Mouse (Mus musculus) kidney, postnatal 14 days (tissue): ENCODE results near the gene Trio.

ENCODE experiments used
- DNase-seq: peaks from one replicate; pipeline ENCODE4 v3.0.0; 2022; ENCODE audit warnings: mixed read lengths

Gene Trio

DNA sequence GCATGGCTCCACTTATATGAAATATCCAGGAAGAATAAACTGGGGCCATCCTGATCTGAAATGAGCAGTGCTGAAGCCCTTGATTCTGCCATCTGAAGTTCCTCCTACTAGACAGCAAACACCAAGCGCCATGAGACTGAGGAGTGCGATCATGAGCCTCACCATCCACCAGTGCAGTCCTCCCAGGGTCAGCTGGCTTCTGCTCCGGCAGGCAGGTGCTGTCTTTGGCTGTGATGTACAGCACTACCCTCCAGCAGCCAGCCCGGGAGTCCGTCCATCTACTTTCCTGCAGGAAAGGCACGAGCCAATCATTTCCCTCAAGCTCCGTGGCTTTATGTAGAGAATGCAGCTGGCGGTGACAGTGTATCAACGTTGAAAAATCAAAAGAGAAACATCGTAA, 10.0 kb upstream of the Trio start:
- DNase-seq = no peak

DNA sequence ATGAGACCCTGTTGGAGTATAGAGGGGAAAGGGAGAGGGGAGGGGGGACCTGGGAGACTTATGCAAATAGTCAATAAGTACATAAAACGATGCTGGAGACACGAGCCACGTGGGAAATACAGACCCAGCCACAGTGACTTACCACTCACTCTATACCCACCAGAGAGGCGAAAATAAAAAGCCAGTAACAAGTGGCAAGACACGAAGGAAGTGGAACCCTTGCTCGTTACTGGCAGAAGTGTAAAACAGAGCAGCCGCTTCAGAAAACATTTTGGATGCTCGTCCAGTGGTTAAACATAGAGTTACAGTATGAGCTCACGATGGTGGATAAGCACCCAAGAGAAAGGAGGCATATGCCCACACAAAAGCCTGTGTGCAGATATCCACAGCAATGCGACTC, 9.0 kb upstream of the Trio start:
- DNase-seq = no peak

DNA sequence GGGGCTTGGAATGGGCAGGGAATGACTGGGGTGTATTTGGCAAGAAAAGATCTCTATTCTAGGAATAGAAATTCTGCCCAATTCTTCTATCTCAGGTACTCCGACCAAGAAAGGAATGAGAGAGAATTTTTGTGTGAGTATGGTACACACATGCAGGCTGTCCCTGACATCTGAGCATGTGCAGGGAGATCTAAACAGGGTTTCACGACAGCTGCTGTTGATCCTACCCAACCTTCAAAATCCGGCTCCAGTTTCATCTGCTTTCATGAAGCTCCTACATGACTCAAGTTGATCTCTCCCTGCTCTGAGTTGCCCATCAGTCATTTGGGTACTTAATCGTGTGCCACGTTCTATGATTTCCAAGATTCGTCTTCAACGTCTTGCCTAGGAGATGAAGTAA, 3.7 kb upstream of the Trio start:
- no peak for DNase-seq

DNA sequence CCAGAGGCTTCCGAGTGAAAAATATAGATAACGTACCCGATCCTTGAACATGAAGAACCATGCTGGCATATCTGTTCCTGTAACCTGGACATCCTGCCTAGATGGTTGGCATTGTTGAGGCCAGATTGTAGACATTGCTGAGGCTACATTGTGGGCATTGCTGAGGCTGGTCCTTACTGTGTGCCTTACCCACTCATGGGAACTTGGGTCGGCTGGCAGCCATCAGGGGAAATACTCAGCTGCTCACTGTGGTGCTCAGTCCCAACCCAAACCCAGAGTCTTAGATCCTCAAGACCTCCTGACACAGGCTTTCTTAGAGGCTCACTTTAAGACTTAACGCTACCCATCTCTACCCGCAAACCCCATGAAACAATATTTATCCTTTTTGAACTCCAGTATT, 2.9 kb upstream of the Trio start:
- no peak for DNase-seq

DNA sequence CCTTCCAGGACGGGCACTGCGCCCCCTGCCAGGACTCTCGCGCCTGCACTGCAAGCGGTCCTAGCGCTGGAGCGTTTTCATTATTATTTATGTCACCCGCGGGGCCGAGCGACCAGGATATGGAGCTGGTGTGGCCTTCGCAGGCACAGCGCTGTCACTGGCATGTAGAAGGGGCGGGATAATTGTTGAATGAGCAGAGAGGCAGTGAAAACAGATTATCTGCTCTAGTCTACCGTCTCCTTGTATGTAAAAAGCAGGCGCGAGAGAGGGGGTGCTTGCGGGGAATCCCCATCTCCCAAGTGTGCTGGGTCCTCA, 476 bp upstream of the Trio start:
- no peak for DNase-seq

DNA sequence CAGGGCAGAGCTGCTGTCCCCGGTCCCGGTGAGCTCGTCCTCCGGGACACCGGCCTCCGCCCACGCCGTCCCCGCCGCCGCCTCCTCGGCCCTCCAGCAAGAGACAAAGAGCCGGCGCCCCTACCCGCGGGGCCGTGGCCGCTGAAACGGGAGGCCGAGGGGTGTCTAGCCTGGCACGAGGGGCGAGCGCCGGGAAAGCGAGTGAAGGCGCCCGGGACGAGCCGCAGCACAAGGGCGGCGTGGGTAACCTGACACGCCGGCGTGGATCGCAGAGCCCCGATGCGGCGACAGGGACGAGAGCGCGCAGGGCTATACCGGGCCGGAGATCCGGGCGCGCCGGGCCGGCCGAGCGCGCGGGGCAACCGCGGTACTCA, 696 bp downstream of the Trio start:
- peak; percentile 66 for DNase-seq

DNA sequence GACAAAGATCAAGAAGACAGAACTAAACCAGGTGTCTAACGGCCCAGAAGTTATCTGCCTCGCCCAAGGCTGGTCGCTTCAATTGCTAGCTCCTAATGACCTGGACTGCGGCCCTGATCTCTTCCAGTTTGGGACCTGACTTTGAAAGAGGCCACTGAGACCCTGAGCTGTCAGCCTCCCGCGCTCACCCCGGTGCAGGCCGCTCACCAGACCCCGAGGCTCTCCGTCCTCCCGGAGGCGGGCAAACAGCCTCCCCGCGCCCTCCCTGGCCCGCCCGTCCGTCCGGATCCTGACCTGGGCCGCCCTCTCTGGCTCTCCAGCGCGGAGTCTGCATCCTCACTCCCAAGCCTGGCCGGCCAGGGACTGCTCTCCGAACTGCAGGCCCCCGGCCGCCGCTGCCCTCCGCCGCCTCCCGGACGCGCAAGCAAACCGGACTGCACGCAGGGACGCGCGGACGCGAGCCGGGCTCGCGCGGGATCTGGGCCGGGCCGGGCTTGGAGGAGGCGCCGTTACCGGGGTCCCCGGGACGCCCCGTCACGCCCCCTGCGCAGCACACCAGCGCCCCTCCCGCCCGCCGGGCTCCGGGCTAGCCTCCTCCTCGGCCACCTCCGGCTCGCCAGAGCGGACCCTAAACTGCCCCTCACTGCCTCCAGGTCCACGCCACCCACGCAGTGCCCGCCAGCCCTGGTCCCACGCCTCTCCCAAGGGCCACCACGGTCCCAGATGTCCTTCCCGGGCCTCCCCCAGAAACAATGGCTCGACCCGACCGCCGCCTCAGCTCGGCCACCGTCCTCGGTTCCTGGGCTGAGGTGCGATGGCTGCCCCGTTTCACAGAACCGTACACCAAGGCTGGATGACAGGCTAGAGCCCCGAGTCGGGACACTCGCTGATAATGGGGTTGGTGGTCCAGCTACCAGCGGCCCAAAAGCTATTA, 1.4 kb downstream of the Trio start:
- DNase-seq = peak; percentile 88

DNA sequence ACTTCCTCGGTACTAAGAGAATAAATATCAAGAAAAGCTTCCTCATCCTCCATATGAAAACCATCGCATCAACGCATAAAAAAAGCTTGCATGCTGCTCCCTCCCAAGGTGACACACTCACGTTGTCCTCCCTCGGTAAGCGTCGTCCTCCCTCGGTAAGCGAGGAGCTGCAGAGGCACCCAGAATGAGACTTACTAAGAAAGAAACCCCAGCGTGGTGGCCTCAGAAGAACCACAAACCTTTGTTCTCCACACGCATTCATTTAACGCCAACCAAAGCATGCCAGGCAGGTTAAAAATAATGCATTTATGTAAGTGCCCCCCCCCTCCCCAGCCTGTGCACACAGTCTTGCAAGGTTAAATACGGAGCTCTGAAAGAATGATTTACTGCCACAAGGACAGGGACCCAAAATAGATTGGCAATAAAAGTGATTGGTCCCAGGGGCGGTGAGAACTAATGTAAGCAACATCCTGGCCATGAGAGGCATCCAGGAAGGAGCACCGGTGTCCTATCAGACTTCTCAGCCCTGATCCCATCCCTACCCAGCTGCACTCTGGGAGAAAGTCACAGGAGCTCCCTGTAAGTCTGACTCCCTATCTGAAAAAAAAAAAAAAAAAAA, 3.9 kb downstream of the Trio start:
- peak; percentile 33 for DNase-seq

DNA sequence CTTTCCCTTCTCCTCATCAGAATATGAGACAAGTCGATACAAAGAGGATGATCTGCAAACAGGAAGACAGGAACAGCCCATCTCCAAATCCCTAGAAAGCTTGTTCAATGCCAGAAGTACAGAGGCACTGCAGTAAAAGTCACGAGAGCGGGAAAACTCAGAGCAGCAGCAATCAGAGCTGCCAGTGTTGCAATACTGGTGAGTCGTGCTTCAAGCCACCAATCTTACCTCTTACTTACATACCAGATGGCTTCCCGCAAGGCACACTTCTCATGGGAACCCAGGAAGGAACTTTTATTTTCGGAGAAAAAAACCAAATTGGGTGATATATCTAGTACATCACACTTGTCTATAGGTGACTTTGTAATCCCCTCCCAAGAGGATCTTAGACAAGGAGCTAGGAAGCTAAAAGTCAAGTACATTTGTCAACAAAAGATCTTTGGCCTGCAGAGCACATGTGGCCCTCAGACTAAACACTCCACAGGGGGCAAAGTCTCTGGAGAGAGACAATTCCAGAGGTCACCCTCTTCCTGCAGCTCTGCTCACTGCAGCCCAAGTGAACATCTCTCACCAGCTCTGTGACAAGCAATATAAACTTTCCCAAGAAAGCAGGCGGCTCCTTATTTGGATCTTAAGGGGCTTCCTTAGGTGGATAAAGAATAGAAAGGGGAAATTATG, 6.1 kb downstream of the Trio start:
- peak; percentile 54 for DNase-seq

DNA sequence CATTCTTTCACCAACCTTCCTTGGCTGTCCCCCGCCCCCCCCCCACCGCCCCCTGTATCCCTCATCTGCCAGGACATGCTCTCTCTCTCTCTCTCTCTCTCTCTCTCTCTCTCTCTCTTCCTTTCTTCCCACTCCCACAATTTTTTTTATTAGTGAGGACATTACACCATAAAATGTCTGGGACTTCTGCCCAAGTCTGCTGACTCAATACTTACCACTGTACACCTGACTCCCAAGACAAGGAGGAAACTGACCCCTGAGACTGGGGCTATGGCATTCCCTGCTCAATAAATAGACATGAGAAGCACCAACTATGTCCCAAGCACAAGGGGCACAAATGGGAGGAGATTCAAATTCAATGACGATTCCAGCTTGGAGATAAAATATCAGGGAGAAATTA, 18.1 kb downstream of the Trio start:
- DNase-seq = no peak

DNA sequence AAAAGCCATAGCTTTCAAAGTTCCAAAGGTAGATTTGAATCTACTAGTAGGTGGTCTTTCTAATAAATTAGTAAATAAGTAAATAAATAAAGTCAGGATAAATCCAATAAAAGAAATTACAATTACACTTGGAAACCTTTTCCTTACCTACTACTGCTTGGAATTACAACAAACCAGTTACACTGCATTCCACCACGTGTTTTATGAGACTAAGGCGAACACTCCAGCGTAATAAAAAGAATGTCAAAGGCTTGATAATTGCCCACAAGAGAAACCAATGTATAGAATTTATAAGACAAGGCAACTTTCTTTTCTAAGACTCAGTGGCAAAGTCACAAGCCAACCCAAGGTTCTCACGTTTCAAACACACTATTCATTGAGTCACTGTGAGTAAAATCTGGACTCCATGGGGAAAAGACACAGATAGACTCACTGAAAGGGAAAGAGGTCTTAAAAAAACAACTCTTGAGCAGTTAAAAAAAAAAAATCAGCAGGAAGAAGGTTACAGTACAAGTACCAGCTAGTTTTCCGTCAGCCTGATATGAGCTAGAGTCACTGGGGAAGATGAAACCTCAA, 21.4 kb downstream of the Trio start:
- no peak for DNase-seq

DNA sequence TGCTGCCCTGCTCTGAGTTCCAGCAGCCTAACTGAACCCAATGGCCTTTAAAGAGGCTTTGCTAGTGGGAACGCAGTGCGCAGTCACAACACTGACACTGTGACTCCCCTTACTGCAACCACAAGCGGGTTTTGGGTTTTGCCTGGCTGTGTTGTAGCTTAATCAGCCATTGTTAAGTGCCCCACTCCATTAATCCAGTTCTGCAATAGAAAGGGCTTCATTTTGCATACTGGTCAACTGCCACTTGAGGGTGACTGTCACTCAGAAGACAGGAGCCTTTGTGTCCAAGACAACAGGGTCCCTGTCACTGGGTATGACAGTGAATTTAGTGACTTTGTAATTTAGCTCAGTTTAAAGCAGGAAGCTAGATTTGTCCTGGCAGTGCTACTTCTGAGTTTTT, 23.1 kb downstream of the Trio start:
- no peak for DNase-seq

DNA sequence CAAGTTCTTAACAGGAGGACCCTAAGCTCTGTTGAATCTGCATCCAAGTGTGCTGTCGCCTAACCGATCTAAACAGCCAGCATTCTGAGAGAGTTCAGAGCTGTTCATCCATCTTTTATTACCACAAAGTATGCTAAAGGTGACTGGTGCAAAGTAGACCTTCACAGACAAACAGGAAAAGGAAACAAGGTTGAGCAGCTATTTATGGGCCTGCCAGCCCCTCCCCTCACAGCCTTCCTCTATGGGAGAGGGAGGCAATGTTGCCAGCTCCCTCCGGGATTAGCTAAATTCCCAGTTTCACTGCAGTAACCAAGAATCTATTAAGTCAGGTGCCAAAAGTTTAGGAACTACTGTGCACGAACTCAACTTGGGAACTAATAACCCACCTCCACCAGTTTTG, 24.3 kb downstream of the Trio start:
- DNase-seq = peak; percentile 57

DNA sequence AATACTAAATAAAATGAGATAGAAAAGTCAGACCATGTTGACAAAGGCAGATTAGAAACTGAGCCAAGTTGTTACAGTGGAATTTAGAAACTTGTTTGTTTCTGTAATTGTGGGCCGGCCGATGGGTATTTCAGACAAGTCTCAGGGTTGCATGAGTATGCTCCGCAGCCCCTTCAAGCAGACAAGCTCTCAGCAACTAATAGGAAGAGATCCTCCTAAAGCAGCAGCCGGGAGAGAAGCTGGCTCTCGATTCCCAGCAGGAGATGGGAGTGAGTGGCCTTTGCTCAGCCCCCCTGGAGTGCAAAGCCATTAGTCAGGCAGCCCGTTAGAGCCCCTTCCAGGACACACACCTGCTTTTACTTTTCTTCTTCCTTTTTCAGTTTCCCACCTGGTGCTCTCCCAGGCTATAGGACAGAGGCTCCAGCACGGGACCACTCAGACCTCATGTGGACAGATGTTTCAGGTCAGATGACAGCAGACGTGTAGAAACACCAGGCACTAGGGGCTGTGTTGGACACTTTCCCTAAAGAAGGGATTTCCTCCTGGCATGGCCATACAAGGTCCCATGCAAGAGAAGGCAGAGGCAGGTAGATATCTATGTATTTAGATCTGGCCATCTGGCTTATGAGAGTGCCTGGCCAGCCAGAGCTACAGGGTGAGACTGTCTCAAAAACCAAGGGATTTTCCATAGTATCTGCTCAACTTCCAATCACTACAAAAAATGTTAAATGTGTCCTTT, 26.9 kb downstream of the Trio start:
- DNase-seq = peak; percentile 37

DNA sequence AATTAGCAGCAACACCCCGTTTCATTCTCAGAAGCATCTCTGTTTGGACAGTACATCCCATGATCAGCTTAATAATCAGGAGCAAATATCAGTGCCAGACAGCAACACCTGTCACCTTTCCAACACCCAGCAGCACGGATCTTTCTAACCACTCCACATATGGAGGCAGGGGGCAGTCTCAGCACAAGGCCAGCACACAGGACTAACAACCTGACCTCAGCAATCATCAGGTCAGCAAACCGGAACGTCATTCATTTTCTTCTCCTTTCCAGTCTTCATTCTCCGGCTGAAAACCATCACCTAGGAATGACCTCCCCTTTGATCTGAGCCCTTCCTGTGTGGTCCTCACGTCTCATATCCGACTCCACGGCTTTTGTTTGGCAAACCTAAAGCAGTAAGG, 27.7 kb downstream of the Trio start:
- peak; percentile 27 for DNase-seq

DNA sequence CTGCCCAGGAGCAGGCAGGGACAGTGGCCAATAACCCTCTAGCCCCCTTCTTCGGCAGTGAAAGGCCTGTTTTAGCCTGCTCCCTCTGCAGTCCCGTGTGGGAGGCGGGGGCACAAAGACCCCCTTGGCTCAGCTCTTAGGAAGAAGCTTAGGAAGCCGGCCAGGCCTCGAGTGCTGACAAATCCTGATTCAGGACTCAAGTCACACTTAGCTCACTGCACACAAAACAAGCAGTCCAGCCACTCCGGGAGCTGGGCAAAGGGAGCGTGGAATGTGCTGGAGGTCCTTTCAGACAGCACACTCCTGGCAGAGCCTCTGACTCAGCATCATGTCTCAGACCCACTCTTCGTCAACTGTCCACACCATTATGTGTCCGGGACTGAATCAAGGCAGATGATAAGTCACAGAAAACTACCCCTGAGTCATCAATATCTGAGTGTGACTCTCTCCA, 28.2 kb downstream of the Trio start:
- peak; percentile 52 for DNase-seq

DNA sequence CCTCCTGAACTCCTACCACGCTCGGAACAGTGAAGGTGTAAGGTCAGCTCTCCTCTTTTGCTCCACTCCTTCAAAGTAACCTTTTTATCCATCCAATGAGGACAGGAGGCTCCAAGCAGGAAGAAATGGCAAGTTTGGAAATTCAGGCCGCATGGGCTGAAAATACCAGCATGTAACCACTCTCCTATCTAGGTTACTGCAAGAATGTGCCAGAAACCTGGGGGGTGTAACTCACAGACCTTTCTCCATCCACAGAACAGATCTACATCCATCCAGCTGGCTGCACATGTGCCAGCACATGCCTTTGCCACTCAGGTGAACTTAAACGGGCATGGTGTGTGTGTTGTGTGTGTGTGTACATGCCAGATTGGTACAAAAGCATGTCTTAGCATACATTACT, 28.9 kb downstream of the Trio start:
- DNase-seq = no peak

DNA sequence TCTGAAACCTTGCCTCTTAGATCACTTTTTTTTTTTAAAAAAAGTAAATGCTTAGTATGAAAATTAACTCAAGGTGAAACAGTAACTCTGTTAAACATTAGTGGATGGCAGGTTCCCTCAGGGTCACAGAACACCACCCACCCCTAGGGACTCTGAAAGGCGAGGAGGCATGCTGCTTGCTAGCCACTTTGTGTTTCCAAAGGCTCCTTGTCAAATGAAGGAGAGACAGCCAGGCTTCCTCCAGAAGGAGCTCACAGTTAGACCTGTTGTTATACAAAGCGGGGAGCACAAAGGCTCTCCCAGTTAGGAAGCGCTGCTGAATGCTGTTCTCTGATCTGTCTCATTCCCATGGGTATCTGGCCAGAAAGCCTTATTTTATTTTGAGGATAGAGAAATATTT, 30.2 kb downstream of the Trio start:
- peak; percentile 72 for DNase-seq

DNA sequence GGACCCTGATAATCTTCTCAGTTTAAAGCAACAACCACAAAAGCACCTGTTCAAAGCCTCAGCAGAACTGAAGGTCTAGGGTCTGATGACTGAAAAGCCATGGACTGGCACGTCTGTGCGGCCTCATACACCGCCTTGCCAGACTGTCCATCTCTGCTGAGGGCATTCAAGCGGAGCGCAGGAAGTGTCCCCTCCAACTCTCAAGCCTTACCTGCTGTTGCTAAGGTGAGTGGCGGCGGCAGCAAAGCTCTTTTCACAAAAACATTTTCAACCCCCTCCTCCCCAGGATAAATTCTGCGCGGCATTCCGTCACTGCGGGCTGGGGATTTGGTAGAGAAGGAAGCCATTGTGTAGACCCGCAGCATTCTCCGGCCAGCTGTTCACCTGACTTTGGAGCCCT, 30.8 kb downstream of the Trio start:
- DNase-seq = peak; percentile 44

DNA sequence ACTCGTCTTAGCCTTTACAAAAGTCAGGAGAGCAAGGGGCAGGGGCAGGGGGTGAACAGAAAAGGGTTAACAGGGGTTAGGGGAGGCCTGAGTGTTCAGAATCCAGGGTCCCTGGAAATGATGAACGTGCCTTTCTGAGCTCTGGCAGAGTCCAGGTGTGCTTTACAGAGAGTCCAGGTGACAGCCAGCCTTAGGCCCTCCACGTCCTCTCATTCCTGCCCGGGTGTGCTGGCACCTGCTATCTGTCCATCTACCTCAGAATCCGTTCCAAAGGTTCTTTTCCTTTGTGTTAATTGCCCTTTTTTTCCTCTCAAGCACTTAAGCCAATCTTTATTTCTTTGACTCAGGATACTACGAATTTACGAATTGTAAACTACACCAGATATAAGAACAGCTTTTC, 32.1 kb downstream of the Trio start:
- DNase-seq = no peak

DNA sequence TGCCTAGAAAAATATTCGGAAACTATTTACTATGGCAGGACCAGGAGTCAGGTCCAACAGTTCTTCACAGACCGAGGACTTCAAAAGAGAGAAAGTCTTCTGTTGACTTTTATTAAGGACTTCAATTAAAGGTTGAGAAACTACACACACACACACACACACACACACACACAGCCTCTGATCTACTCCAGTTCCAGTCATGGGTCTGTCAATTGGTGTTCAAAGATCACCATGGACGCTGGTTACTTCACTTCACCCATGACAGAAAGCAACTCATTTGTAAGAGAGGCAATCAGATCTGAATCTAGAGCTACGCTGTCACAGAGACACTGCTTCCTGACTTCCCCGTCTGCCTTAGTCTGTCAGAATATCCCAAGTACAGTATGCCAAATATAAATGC, 33.1 kb downstream of the Trio start:
- DNase-seq = no peak

DNA sequence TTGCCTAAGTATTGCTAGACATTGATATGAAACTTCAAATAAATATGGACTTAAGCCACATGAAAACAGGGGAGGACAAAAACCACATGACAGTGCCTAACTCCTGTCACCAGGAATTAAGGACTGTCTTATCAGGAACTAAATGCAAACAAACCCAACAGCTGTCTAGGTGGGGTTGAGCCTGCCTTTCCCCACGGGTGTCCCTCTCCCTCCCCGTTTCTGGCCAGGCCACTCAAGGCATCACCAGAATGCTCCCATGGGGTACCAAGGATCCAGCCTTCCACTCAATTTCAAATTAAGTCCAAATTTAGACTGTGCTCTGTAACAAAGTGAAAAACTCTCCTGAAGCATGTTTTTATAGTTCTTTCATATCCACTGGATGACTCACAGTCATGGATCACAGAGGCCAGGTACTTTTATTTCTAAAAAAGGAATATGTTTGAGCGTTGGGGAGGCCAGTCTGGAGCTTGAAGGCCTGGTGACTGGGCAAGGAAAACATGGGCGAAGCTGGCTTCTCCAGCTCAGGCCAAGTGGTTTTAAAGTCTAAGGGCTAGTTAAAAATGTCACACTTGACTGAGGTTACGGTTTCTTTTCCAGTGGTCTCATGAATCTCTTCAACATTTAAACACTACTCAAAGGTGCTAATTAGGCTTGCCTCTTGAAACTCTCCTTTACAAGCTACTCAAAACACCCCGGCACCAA, 33.6 kb downstream of the Trio start:
- peak; percentile 24 for DNase-seq
